Mouse (Mus musculus): Measurements from ENCODE around the gene Pih1d1. TPM values are rescaled to one million over a fixed set of nuclear protein-coding genes. Genes with fewer than 3 reads are reported as not detected.
A peak's percentile ranks its signal among the peaks of the same experiment; 100 is the strongest.
"Not testable (repeated sequence)": the region's sequence is repeated elsewhere in the genome, so short reads cannot be mapped to it uniquely, and the experiment has no call there.

The Pih1d1 gene
- total RNA-seq (2021) = 10 to 100 TPM; 46.6 to 48.2 TPM
- long read RNA-seq, experiment 1, transcript Pih1d1-201 (10 exons, 1,185 nt) = major isoform, 12 of 36 reads
- long read RNA-seq, experiment 1, transcript Pih1d1-206 (10 exons, 1,077 nt) = minor isoform, 11 of 36 reads
- long read RNA-seq, experiment 1, partial matches to known transcripts = 8 of 36 reads
- long read RNA-seq, experiment 1, other reads (novel, unspliced or antisense) = 5 of 36 reads
- long read RNA-seq, experiment 2, transcript Pih1d1-206 (10 exons, 1,077 nt) = minor isoform, 12 of 42 reads
- long read RNA-seq, experiment 2, transcript Pih1d1-201 (10 exons, 1,185 nt) = major isoform, 22 of 42 reads
- long read RNA-seq, experiment 2, partial matches to known transcripts = 4 of 42 reads
- long read RNA-seq, experiment 2, other reads (novel, unspliced or antisense) = 3 of 42 reads

GRCm38 (mm10) chr7:45154096-45154992 lies at the start of gene Pih1d1, which contains the start of gene Aldh16a1:
TSS of gene Pih1d1 (plus strand) at chr7:45154303.
TSS of gene Aldh16a1 (minus strand) at chr7:45154584.
- peak; percentile 98 for DNase-seq

GRCm38 (mm10) chr7:45104941-45105340 lies 49.2 kb upstream of the Pih1d1 start:
- DNase-seq = no peak

GRCm38 (mm10) chr7:45105491-45105890 lies 48.6 kb upstream of the Pih1d1 start:
- DNase-seq = no peak

- no peak for DNase-seq
These were observed 47.7 kb upstream of the Pih1d1 start for GRCm38 (mm10) chr7:45106441-45106840.

GRCm38 (mm10) chr7:45107052-45107645 lies 47.0 kb upstream of the Pih1d1 start:
- no peak for DNase-seq

- DNase-seq = not testable (repeated sequence)
These were observed 44.0 kb upstream of the Pih1d1 start for GRCm38 (mm10) chr7:45110089-45110488.

- DNase-seq = no peak
These were observed 42.2 kb upstream of the Pih1d1 start for GRCm38 (mm10) chr7:45111940-45112339.

- DNase-seq = no peak
These were observed 41.6 kb upstream of the Pih1d1 start for GRCm38 (mm10) chr7:45112529-45112928.

GRCm38 (mm10) chr7:45113476-45113875 lies 40.6 kb upstream of the Pih1d1 start:
- DNase-seq = no peak

- no peak for DNase-seq
These were observed 36.5 kb upstream of the Pih1d1 start for GRCm38 (mm10) chr7:45117566-45117965.

- no peak for DNase-seq
These were observed 35.8 kb upstream of the Pih1d1 start for GRCm38 (mm10) chr7:45118336-45118735.

- DNase-seq = no peak
These were observed 34.1 kb upstream of the Pih1d1 start for GRCm38 (mm10) chr7:45119780-45120709.

- no peak for DNase-seq
These were observed 32.7 kb upstream of the Pih1d1 start for GRCm38 (mm10) chr7:45121404-45121803.

- DNase-seq = no peak
These were observed 32.1 kb upstream of the Pih1d1 start for GRCm38 (mm10) chr7:45121966-45122365.

- no peak for DNase-seq
These were observed 31.4 kb upstream of the Pih1d1 start for GRCm38 (mm10) chr7:45122561-45123185.

GRCm38 (mm10) chr7:45123186-45123570 lies 30.9 kb upstream of the Pih1d1 start:
- no peak for DNase-seq

GRCm38 (mm10) chr7:45124224-45125143 lies 29.6 kb upstream of the Pih1d1 start, which contains the start of gene Rps11:
TSS of gene Rps11 (minus strand) at chr7:45124439.
- peak; percentile 97 for DNase-seq

- no peak for DNase-seq
These were observed 28.9 kb upstream of the Pih1d1 start for GRCm38 (mm10) chr7:45125144-45125600.

GRCm38 (mm10) chr7:45125649-45126048 lies 28.5 kb upstream of the Pih1d1 start:
- DNase-seq = not testable (repeated sequence)
